Mouse (Mus musculus): ENCODE measurements around the gene H13.

Gene H13

DNA sequence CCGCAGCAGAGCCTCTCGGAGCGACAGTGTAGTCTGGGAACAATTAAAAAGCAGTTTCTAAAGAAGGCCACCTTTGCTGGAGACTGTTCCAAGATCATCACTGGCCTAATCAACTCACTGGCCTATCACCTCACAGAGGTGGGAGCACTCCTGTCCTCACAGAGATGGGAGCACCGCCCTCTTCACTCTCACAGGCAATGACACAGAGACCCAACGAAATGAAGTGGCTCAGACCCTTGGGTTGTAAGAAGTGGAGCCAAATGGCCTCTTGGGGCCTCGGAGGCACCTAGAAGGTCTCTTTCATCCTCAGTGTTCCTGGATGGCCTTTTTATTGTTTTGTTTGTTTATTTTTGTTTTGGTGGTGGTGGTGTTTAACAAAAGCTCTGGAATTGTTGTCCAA lies 57.0 kb downstream of the H13 start:
- H3K4me1 ChIP-seq (replicated peaks; ENCODE audit: low read depth, low read length), result peaks cover 86% of the 10 kb centered on the region
- no peaks in the 10 kb centered on the region for H3K36me3 ChIP-seq (ENCODE audit: insufficient read depth, low read length)
- peaks cover 9% of the 10 kb centered on the region for H3K27me3 ChIP-seq (ENCODE audit: insufficient read depth, low read length)
- no peaks in the 10 kb centered on the region for H3K9me3 ChIP-seq (ENCODE audit: low read length)
- H3K4me3 ChIP-seq (replicated peaks; ENCODE audit: low read length), result 0 out of 2 replicates have a peak overlapping the region, but pooled peaks have one; percentile 43
- no peak for TF ChIP-seq POU5F1 (IDR thresholded peaks at IDR 0.05; ENCODE audit: borderline replicate concordance, low read length)
- TF ChIP-seq NANOG (IDR thresholded peaks at IDR 0.05; ENCODE audit: borderline replicate concordance, low read length), result no peak
- TF ChIP-seq CTCF (conservative IDR thresholded peaks at IDR 0.05; ENCODE audit: low read length), result no peak

GRCm38 (mm10) chr2:152726751-152727335 lies 57.6 kb downstream of the H13 start:
- H3K9me3 ChIP-seq (ENCODE audit: low read length), result no peaks in the 10 kb centered on the region
- H3K27me3 ChIP-seq (ENCODE audit: insufficient read depth, low read length), result peaks cover 9% of the 10 kb centered on the region
- no peak for TF ChIP-seq CTCF (conservative IDR thresholded peaks at IDR 0.05; ENCODE audit: low read length)
- TF ChIP-seq POU5F1 (IDR thresholded peaks at IDR 0.05; ENCODE audit: borderline replicate concordance, low read length), result no peak
- no peak for TF ChIP-seq NANOG (IDR thresholded peaks at IDR 0.05; ENCODE audit: borderline replicate concordance, low read length)
- H3K4me3 ChIP-seq (replicated peaks; ENCODE audit: low read length), result peak overlapping the region; percentile 70
- peaks cover 89% of the 10 kb centered on the region for H3K4me1 ChIP-seq (replicated peaks; ENCODE audit: low read depth, low read length)
- no peaks in the 10 kb centered on the region for H3K36me3 ChIP-seq (ENCODE audit: insufficient read depth, low read length)

DNA sequence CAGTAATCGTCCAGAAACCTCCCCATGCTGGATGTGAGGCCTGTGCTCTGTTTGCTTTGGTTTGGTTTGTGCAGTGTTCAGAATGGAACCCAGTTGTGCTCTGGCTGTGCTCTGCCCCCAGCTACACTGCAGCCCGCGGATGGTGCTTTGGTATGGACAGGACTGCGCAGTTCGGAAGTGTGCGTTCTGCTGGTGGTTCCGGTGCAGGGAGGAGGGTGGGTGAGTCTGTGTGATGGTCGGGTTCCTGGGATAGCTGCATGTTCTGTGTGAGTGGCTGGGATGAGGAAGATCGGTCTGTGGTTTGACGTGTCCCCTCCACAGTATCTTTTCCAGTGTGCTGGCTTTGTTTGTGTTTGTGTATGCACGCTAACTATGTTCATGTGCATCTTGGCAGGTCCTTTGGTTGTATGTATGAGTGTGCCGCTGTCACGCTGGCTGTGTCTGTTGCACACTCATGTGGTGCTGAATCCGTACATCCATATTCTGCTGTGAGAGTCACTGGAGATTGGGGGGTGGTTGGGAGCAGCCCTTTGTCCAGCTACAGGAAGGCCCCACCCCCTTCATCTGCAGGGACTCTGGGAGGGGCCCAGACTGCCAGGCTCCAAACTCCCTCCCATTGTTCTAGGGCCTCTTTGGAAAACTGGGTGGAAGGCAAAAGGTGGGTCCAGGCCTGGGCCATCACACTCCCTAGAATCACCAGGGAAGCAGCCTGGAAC lies 58.7 kb downstream of the H13 start:
- H3K27me3 ChIP-seq (ENCODE audit: insufficient read depth, low read length), result peaks cover 6% of the 10 kb centered on the region
- H3K36me3 ChIP-seq (ENCODE audit: insufficient read depth, low read length), result no peaks in the 10 kb centered on the region
- TF ChIP-seq CTCF (conservative IDR thresholded peaks at IDR 0.05; ENCODE audit: low read length) (no peak), POU5F1 (IDR thresholded peaks at IDR 0.05; ENCODE audit: borderline replicate concordance, low read length) (no peak), NANOG (IDR thresholded peaks at IDR 0.05; ENCODE audit: borderline replicate concordance, low read length) (no peak)
- H3K4me1 ChIP-seq (replicated peaks; ENCODE audit: low read depth, low read length), result peaks cover 90% of the 10 kb centered on the region
- H3K4me3 ChIP-seq (replicated peaks; ENCODE audit: low read length), result peak overlapping the region; percentile 70
- no peaks in the 10 kb centered on the region for H3K9me3 ChIP-seq (ENCODE audit: low read length)

DNA sequence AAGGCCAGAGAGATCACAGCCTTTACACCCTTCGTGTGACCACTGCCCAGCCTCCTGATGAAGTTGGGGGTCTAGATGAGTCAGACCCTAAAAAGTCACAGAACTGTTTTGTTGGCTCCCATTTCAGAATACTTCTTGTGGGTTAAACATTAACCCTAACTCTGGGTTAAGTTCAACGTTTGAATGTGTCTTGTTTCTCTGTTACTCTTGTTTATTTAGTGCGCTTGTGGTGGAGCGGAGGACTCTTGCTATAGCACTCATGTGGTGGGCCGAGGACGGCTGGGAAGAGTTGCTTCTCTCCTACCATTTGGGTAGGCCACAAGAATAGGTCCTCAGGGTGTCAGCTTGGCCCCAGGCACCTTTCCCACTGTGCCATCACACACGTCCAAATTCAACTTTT lies 59.3 kb downstream of the H13 start:
- Histone ChIP-seq H3K9me3 (ENCODE audit: low read length) (no peaks in the 10 kb centered on the region), H3K4me3 (replicated peaks; ENCODE audit: low read length) (peak overlapping the region; percentile 70), H3K4me1 (replicated peaks; ENCODE audit: low read depth, low read length) (peaks cover 89% of the 10 kb centered on the region), H3K27me3 (ENCODE audit: insufficient read depth, low read length) (0 out of 2 replicates have a peak, but pooled peaks cover 2% of the 10 kb centered on the region), H3K36me3 (ENCODE audit: insufficient read depth, low read length) (no peaks in the 10 kb centered on the region)
- TF ChIP-seq POU5F1 (IDR thresholded peaks at IDR 0.05; ENCODE audit: borderline replicate concordance, low read length) (no peak), NANOG (IDR thresholded peaks at IDR 0.05; ENCODE audit: borderline replicate concordance, low read length) (no peak), CTCF (conservative IDR thresholded peaks at IDR 0.05; ENCODE audit: low read length) (no peak)

DNA sequence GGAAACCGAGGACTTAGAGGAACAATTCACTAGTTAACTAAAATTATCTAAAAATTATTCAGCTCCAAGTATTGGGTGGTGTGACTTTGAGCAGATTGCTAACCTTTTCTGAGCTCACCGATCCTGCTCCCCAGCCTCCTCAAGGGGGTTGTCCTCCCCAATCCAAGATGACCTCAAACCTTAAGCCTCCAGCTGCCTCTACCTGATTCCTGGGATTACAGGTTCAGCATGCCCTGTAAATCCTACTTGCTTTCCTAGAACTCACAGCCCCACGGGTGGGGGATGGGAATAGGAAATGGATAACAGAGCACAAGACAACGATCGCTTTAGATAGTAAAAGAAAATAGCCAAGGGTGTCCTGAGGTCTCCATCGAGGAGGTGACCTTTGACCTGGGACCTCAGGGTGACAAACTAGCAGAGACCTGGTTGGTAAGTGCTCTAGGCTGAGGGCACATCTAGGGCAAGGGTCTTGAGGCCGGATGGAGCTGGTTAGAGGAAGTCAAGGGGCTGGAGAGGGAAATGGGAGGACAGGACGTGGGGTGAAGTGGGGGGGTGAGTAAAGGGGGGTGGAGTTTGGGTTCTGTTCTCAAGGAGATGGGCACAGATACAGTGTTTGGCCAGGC lies 59.9 kb downstream of the H13 start:
- Histone ChIP-seq H3K9me3 (ENCODE audit: low read length) (no peaks in the 10 kb centered on the region), H3K4me1 (replicated peaks; ENCODE audit: low read depth, low read length) (peaks cover 91% of the 10 kb centered on the region), H3K36me3 (ENCODE audit: insufficient read depth, low read length) (no peaks in the 10 kb centered on the region), H3K4me3 (replicated peaks; ENCODE audit: low read length) (peak overlapping the region; percentile 70), H3K27me3 (ENCODE audit: insufficient read depth, low read length) (no peaks in the 10 kb centered on the region)
- TF ChIP-seq POU5F1 (IDR thresholded peaks at IDR 0.05; ENCODE audit: borderline replicate concordance, low read length), result no peak
- TF ChIP-seq CTCF (conservative IDR thresholded peaks at IDR 0.05; ENCODE audit: low read length), result no peak
- TF ChIP-seq NANOG (IDR thresholded peaks at IDR 0.05; ENCODE audit: borderline replicate concordance, low read length), result no peak

DNA sequence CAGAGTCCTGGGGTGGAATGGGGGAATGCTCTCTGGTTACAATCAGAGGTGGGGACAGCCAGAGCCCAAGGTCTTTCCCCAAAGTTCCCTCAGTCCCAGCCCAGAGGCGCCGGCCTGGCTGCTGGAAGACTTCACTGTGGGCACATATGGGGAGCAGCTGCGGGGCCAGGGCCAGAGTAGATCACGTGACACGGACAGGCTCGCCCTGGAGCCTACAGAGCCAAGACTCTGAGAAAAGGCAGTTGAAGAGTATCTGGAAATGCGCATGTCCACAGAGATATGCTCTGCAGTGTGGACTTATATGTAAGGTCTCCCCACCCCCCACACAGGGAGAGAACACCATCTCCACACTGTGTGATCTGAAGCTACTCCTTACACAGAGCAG lies 60.4 kb downstream of the H13 start:
- Histone ChIP-seq H3K36me3 (ENCODE audit: insufficient read depth, low read length) (no peaks in the 10 kb centered on the region), H3K27me3 (ENCODE audit: insufficient read depth, low read length) (no peaks in the 10 kb centered on the region), H3K4me3 (replicated peaks; ENCODE audit: low read length) (peak overlapping the region; percentile 70), H3K4me1 (replicated peaks; ENCODE audit: low read depth, low read length) (peaks cover 91% of the 10 kb centered on the region), H3K9me3 (ENCODE audit: low read length) (no peaks in the 10 kb centered on the region)
- TF ChIP-seq POU5F1 (IDR thresholded peaks at IDR 0.05; ENCODE audit: borderline replicate concordance, low read length), result no peak
- no peak for TF ChIP-seq CTCF (conservative IDR thresholded peaks at IDR 0.05; ENCODE audit: low read length)
- TF ChIP-seq NANOG (IDR thresholded peaks at IDR 0.05; ENCODE audit: borderline replicate concordance, low read length), result no peak

DNA sequence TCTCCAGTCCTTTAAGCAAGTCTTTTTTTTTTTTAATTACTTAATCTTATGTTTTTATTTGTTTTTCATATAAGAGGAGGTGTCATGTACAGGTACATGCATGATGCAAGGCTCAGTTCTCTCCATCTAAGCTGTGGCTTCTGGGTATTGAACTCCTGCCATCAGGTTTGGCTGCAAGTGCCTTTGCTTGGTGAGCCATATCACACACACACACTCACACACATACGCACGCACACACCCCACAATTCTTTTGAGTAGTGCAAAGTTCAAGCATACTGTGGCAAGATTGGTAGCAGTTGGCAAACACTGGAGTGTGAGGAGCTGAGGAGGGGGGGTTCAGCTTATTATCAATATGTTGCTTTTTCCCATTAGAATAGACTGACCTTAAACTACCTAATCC lies 63.9 kb downstream of the H13 start:
- Histone ChIP-seq H3K36me3 (ENCODE audit: insufficient read depth, low read length) (peaks cover 7% of the 10 kb centered on the region; the same call in 1 of the 2 replicates), H3K4me1 (replicated peaks; ENCODE audit: low read depth, low read length) (peaks cover 88% of the 10 kb centered on the region), H3K4me3 (replicated peaks; ENCODE audit: low read length) (no peak overlapping the region), H3K27me3 (ENCODE audit: insufficient read depth, low read length) (peaks cover 8% of the 10 kb centered on the region), H3K9me3 (ENCODE audit: low read length) (no peaks in the 10 kb centered on the region)
- TF ChIP-seq POU5F1 (IDR thresholded peaks at IDR 0.05; ENCODE audit: borderline replicate concordance, low read length), result no peak
- no peak for TF ChIP-seq NANOG (IDR thresholded peaks at IDR 0.05; ENCODE audit: borderline replicate concordance, low read length)
- TF ChIP-seq CTCF (conservative IDR thresholded peaks at IDR 0.05; ENCODE audit: low read length), result no peak

DNA sequence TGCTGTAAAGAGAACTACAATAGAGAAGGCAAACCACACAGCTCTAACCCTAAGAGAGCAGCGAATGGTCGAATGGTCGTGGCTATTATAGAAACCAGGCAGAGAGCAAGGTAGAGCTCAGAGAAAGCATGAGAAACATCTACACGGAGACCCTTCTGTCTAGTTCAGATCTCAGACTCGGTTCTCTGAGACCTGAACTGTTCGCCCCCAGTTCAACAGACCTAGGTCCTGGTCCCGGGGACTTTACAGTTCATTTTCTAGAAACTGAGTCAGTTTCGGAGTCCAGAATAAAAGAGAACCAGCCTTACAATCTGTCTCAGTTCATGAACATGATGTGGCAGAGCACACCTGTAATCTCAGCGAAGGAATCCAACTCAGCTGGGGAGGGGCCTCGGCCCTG lies 65.2 kb downstream of the H13 start:
- peaks cover 7% of the 10 kb centered on the region; the same call in 1 of the 2 replicates for H3K36me3 ChIP-seq (ENCODE audit: insufficient read depth, low read length)
- peaks cover 83% of the 10 kb centered on the region for H3K4me1 ChIP-seq (replicated peaks; ENCODE audit: low read depth, low read length)
- no peaks in the 10 kb centered on the region for H3K9me3 ChIP-seq (ENCODE audit: low read length)
- H3K4me3 ChIP-seq (replicated peaks; ENCODE audit: low read length), result peak overlapping the region; percentile 55
- H3K27me3 ChIP-seq (ENCODE audit: insufficient read depth, low read length), result peaks cover 8% of the 10 kb centered on the region
- TF ChIP-seq NANOG (IDR thresholded peaks at IDR 0.05; ENCODE audit: borderline replicate concordance, low read length), result no peak
- no peak for TF ChIP-seq CTCF (conservative IDR thresholded peaks at IDR 0.05; ENCODE audit: low read length)
- no peak for TF ChIP-seq POU5F1 (IDR thresholded peaks at IDR 0.05; ENCODE audit: borderline replicate concordance, low read length)

All from E14TG2a.4 (cell line).